In the genomic region with DNA sequence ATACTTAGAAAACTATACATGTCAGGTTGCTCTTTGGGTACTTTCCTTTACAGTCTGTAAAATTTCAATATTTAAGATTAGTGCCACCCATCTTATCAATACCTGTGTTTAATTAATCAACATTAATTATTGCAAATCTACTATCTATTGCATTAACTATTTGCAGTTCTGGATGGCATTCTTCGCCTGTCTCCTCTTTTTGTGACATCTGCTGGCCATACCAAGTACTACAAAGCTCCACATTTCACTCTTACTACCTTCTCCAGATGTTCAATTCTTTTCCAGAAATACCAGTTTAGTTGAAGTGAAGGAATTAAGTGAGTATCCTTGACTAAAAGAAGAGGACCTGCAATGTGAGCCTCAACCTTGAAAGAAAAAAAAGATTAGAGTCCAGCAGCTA, we compare ENCODE assay signal across 18 mouse cellular contexts. TPM values are rescaled to one million over a fixed set of nuclear protein-coding genes. Genes with fewer than 3 reads are reported as not detected.
DNase-seq lines count a peak whose midpoint lies in the region; ATAC-seq and TF ChIP-seq lines count a peak whose summit lies in the region.
"Had no signal": no experiment of that assay in that cellular context is flagged by ENCODE, and none has a peak within 500 bp of the region (broad histone marks: within the 10 kb centered on the region; RNA-seq: fewer than 3 reads in every experiment).

No protein-coding gene starts in this region.

- intact Hi-C loops in gastrocnemius, postnatal 36 days (cut with DNase I): no loop called here

- 31% methylated on average over 1 of the region's 1 CpGs for WGBS in hindbrain, postnatal 0 days
- 33% methylated on average over 1 of the region's 1 CpGs for WGBS in hindbrain, embryonic 12.5 days
- WGBS in midbrain, postnatal 0 days: 32% methylated on average over 1 of the region's 1 CpGs
- WGBS in midbrain, embryonic 15.5 days: 26% methylated on average over 1 of the region's 1 CpGs

- H3K36me3 ChIP-seq in hindbrain, postnatal 0 days (ENCODE audit: insufficient read depth, low read length): no peaks in the 10 kb centered on the region
- no peaks in the 10 kb centered on the region for H3K36me3 ChIP-seq in hindbrain, embryonic 12.5 days
- no peaks in the 10 kb centered on the region for H3K36me3 ChIP-seq in midbrain, postnatal 0 days (ENCODE audit: insufficient read depth, low read length)
- H3K36me3 ChIP-seq in midbrain, embryonic 15.5 days (replicated peaks): no peaks in the 10 kb centered on the region
- H3K36me3 ChIP-seq: G1E; heart, embryonic 15.5 days; hindbrain, embryonic 15.5 days; kidney, embryonic 15.5 days; liver, embryonic 12.5 days had no signal

- peak; percentile 65 to 71 for DNase-seq in cerebellum, postnatal 10 days
- peak; percentile 56 for DNase-seq in hindbrain, postnatal 0 days (ENCODE audit: low spot score)
- peak; percentile 46 for DNase-seq in midbrain, postnatal 0 days (ENCODE audit: low spot score)
- peak; percentile 27 for DNase-seq in retina, postnatal 1 day
- DNase-seq in gastrocnemius, postnatal 36 days: no peak
- DNase-seq: B cell, adult 2 months; layer of hippocampus, adult 9-11 months; left cerebral cortex, postnatal 4 days had no signal

- no peaks in the 10 kb centered on the region for H3K27me3 ChIP-seq in hindbrain, postnatal 0 days (ENCODE audit: insufficient read depth, low read length)
- no peaks in the 10 kb centered on the region for H3K27me3 ChIP-seq in hindbrain, embryonic 12.5 days
- no peaks in the 10 kb centered on the region for H3K27me3 ChIP-seq in midbrain, postnatal 0 days (ENCODE audit: insufficient read depth, low read length)
- no peaks in the 10 kb centered on the region for H3K27me3 ChIP-seq in midbrain, embryonic 15.5 days (replicated peaks)
- H3K27me3 ChIP-seq: heart, embryonic 15.5 days; hindbrain, embryonic 15.5 days had no signal

- no peak overlapping the region for H3K4me3 ChIP-seq in hindbrain, postnatal 0 days (ENCODE audit: low read length)
- no peak overlapping the region for H3K4me3 ChIP-seq in hindbrain, embryonic 12.5 days
- H3K4me3 ChIP-seq in midbrain, postnatal 0 days (ENCODE audit: low read depth, low read length): no peak overlapping the region
- no peak overlapping the region for H3K4me3 ChIP-seq in midbrain, embryonic 15.5 days
- H3K4me3 ChIP-seq: heart, embryonic 15.5 days; kidney, embryonic 15.5 days; liver, embryonic 12.5 days had no signal

- 0 out of 2 replicates have a peak, but pooled peaks cover 4% of the 10 kb centered on the region for H3K4me1 ChIP-seq in hindbrain, postnatal 0 days (ENCODE audit: insufficient read depth, low read length)
- peaks cover 7% of the 10 kb centered on the region for H3K4me1 ChIP-seq in hindbrain, embryonic 12.5 days
- H3K4me1 ChIP-seq in midbrain, postnatal 0 days (ENCODE audit: insufficient read depth, low read length): no peaks in the 10 kb centered on the region
- peaks cover 11% of the 10 kb centered on the region for H3K4me1 ChIP-seq in midbrain, embryonic 15.5 days
- H3K4me1 ChIP-seq: liver, embryonic 12.5 days had no signal

- no peaks in the 10 kb centered on the region for H3K9me3 ChIP-seq in hindbrain, postnatal 0 days (ENCODE audit: low read length)
- no peaks in the 10 kb centered on the region for H3K9me3 ChIP-seq in hindbrain, embryonic 12.5 days (replicated peaks)
- no peaks in the 10 kb centered on the region for H3K9me3 ChIP-seq in midbrain, postnatal 0 days (ENCODE audit: low read length)
- no peaks in the 10 kb centered on the region for H3K9me3 ChIP-seq in midbrain, embryonic 15.5 days
- H3K9me3 ChIP-seq: heart, embryonic 15.5 days; hindbrain, embryonic 15.5 days; kidney, embryonic 15.5 days; liver, embryonic 12.5 days had no signal

- no peak overlapping the region for H3K4me2 ChIP-seq in hindbrain, postnatal 0 days (ENCODE audit: low read depth, low read length)
- no peak overlapping the region for H3K4me2 ChIP-seq in hindbrain, embryonic 12.5 days (replicated peaks)
- no peak overlapping the region for H3K4me2 ChIP-seq in midbrain, postnatal 0 days (ENCODE audit: low read depth, low read length, poor library complexity, severe bottlenecking)
- H3K4me2 ChIP-seq in midbrain, embryonic 15.5 days: no peak overlapping the region
- H3K4me2 ChIP-seq: kidney, embryonic 15.5 days; liver, embryonic 12.5 days had no signal

- peak; percentile 67 for TF ChIP-seq CTCF in hindbrain, postnatal 0 days (IDR thresholded peaks at IDR 0.05; ENCODE audit: low read depth)
- peak; percentile 75 for TF ChIP-seq CTCF in midbrain, postnatal 0 days (IDR thresholded peaks at IDR 0.05)

- H3K9ac ChIP-seq in hindbrain, postnatal 0 days (replicated peaks; ENCODE audit: low read length): no peak overlapping the region
- no peak overlapping the region for H3K9ac ChIP-seq in hindbrain, embryonic 12.5 days
- H3K9ac ChIP-seq in midbrain, postnatal 0 days (replicated peaks; ENCODE audit: low read length, poor library complexity, severe bottlenecking): no peak overlapping the region
- H3K9ac ChIP-seq in midbrain, embryonic 15.5 days: no peak overlapping the region
- H3K9ac ChIP-seq: heart, embryonic 15.5 days; kidney, embryonic 15.5 days; liver, embryonic 12.5 days had no signal

- ATAC-seq in cerebellum, adult (ENCODE audit: insufficient number of reproducible peaks, low FRiP score, low TSS enrichment): no peak
- no peak for ATAC-seq in hindbrain, postnatal 0 days
- no peak for ATAC-seq in hindbrain, embryonic 12.5 days (ENCODE audit: low FRiP score)
- no peak for ATAC-seq in midbrain, postnatal 0 days (ENCODE audit: low FRiP score)
- no peak for ATAC-seq in midbrain, embryonic 15.5 days (replicated peaks)
- ATAC-seq: liver, embryonic 12.5 days; lung, postnatal 0 days had no signal

- H3K27ac ChIP-seq in hindbrain, postnatal 0 days: no peak overlapping the region
- H3K27ac ChIP-seq in hindbrain, embryonic 12.5 days: no peak overlapping the region
- H3K27ac ChIP-seq in midbrain, postnatal 0 days (ENCODE audit: low read depth, low read length): no peak overlapping the region
- H3K27ac ChIP-seq in midbrain, embryonic 15.5 days: no peak overlapping the region
- H3K27ac ChIP-seq: heart, embryonic 15.5 days; kidney, embryonic 15.5 days; liver, embryonic 12.5 days had no signal

RNA-seq across cellular contexts. Expression of a gene that starts 1.4 kb away (rescaled TPM):
- 48.7 and 52.0 TPM in 2 replicates for total RNA-seq in hindbrain, postnatal 0 days (2014; rRNA removed)
- 39.0 and 41.5 TPM in 2 replicates for polyA plus RNA-seq in hindbrain, postnatal 0 days (2015; fragmentation: Nextera tagmentation; extraction: Ambion mirVana)
- 10.6 and 11.1 TPM in 2 replicates for polyA plus RNA-seq in hindbrain, embryonic 12.5 days (2016; fragmentation: Nextera tagmentation; extraction: Ambion mirVana)
- total RNA-seq in midbrain, postnatal 0 days (2014; rRNA removed): 59.7 and 66.4 TPM in 2 replicates
- 48.0 and 51.8 TPM in 2 replicates for polyA plus RNA-seq in midbrain, postnatal 0 days (2015; fragmentation: Nextera tagmentation; extraction: Ambion mirVana)
- 35.6 and 37.7 TPM in 2 replicates for polyA plus RNA-seq in midbrain, embryonic 15.5 days (2015; fragmentation: Nextera tagmentation; extraction: Ambion mirVana)
- total RNA-seq in gastrocnemius, postnatal 36 days (2021): under 1 TPM; 0.08 to 0.22 TPM
- total RNA-seq: megakaryocyte-erythroid progenitor cell, adult 5-6 weeks had no signal
- polyA plus RNA-seq: G1E had no signal

Comparison
In these comparisons a context has a peak if more than half of its experiments do, and no peak if none do; other contexts are left out.
1. DNase-seq: peak in cerebellum, postnatal 10 days (2 of 2), hindbrain, postnatal 0 days (single experiment), midbrain, postnatal 0 days (single experiment) and retina, postnatal 1 day (single experiment); none in gastrocnemius, postnatal 36 days (0 of 2).